Mouse (Mus musculus) ES-Bruce4 (cell line): ENCODE results near the gene Sorbs2.

ENCODE experiments used
- CTCF ChIP-seq: IDR thresholded peaks from one replicate; pipeline ENCODE4 v1.8.1; 2011; ENCODE audit warnings: low read depth, low read length
- EP300 ChIP-seq: IDR thresholded peaks from 2 replicates; pipeline ENCODE4 v1.6.1; 2011; ENCODE audit warnings: low read depth, low read length; ENCODE audit not compliant: insufficient read depth
- POLR2A ChIP-seq: IDR thresholded peaks from one replicate; pipeline ENCODE4 v1.8.1; 2011; ENCODE audit warnings: low read length; ENCODE audit not compliant: insufficient read depth

DNA sequence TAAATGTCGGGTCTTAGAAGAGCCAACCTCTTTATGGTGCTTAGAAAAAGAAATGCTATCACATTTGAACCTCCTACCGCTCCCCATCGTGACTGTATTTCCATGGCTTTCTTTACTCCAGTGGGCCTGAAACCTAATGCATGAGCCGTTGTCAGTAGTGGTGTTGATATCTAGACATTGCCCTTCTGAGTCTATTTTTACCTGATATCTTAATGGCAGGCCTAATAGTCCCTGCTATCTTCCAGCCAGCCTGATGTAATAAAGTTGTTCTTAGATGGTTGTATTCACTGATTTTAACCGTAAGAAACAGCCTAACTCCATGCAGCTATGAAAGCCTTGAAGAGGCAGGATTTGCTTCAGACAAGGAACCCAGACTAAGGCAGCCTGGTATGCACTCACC, 142.4 kb downstream of the Sorbs2 start:
- no peak for TF ChIP-seq CTCF
- TF ChIP-seq EP300, result no peak
- no peak for TF ChIP-seq POLR2A
